Comparison of ENCODE assay signal across 30 mouse cellular contexts in genomic region chr1:135799109-135799627, GRCm38 (mm10). TPM values are rescaled to one million over a fixed set of nuclear protein-coding genes. Genes with fewer than 3 reads are reported as not detected.
A peak's percentile ranks its signal among the peaks of the same experiment; 100 is the strongest.
DNase-seq lines count a peak whose midpoint lies in the region; ATAC-seq lines count a peak whose summit lies in the region.
"Had no signal": no experiment of that assay in that cellular context is flagged by ENCODE, and none has a peak within 500 bp of the region (broad histone marks: within the 10 kb centered on the region; RNA-seq: fewer than 3 reads in every experiment).

No protein-coding gene starts in this region.

- peak overlapping the region; percentile 97 for H3K27ac ChIP-seq in heart, embryonic 10.5 days
- H3K27ac ChIP-seq in heart, embryonic 16.5 days (ENCODE audit: low read length): peak overlapping the region; percentile 100
- H3K27ac ChIP-seq in embryonic facial prominence, embryonic 15.5 days (replicated peaks): peak overlapping the region; percentile 22; the same call in 1 of the 2 replicates
- peak overlapping the region; percentile 37; the same call in 1 of the 2 replicates for H3K27ac ChIP-seq in limb, embryonic 12.5 days
- H3K27ac ChIP-seq: embryonic facial prominence, embryonic 12.5 days; kidney, embryonic 15.5 days; neural tube, embryonic 15.5 days had no signal

- H3K27me3 ChIP-seq in heart, embryonic 10.5 days (ENCODE audit: insufficient read depth, poor library complexity, severe bottlenecking): no peaks in the 10 kb centered on the region
- H3K27me3 ChIP-seq in heart, embryonic 16.5 days (ENCODE audit: control insufficient read depth, insufficient read depth, low read length): no peaks in the 10 kb centered on the region
- no peaks in the 10 kb centered on the region; the same call in 1 of the 2 replicates for H3K27me3 ChIP-seq in embryonic facial prominence, embryonic 15.5 days
- H3K27me3 ChIP-seq in limb, embryonic 12.5 days: peaks cover 18% of the 10 kb centered on the region
- H3K27me3 ChIP-seq: intestine, embryonic 15.5 days; kidney, embryonic 15.5 days had no signal

- peak overlapping the region; percentile 73 for H3K4me3 ChIP-seq in heart, embryonic 10.5 days
- peak overlapping the region; percentile 61 for H3K4me3 ChIP-seq in heart, embryonic 16.5 days (ENCODE audit: low read length)
- no peak overlapping the region for H3K4me3 ChIP-seq in embryonic facial prominence, embryonic 15.5 days (replicated peaks)
- no peak overlapping the region for H3K4me3 ChIP-seq in limb, embryonic 12.5 days (replicated peaks)
- H3K4me3 ChIP-seq: embryonic facial prominence, embryonic 12.5 days; intestine, embryonic 15.5 days; kidney, embryonic 15.5 days; neural tube, embryonic 15.5 days had no signal

- DNase-seq in heart, embryonic 10.5 days (ENCODE audit: low spot score): peak; percentile 90
- no peak for DNase-seq in heart, adult 9 months (ENCODE audit: low spot score in 2 of 2)
- DNase-seq in heart, postnatal 14 days: no peak
- no peak for DNase-seq in cerebellum, adult 9-11 months
- DNase-seq in layer of hippocampus, postnatal 14 days (ENCODE audit: low spot score in 2 of 2): no peak
- DNase-seq: adrenal gland, postnatal 14 days; cerebellum, adult 8-10 months; gastrocnemius, postnatal 10 days; kidney, postnatal 36 days; liver, postnatal 0 days; lung, postnatal 10 days; right cerebral cortex, adult 18-20 months; right cerebral cortex, postnatal 4 days; thymus, adult 18-20 months; thymus, postnatal 36 days had no signal

- WGBS in heart, embryonic 10.5 days: 10% methylated on average over 8 of the region's 8 CpGs
- WGBS in heart, embryonic 16.5 days: 19% methylated on average over 8 of the region's 8 CpGs
- WGBS in embryonic facial prominence, embryonic 15.5 days: 54% methylated on average over 8 of the region's 8 CpGs
- 39% methylated on average over 8 of the region's 8 CpGs for WGBS in limb, embryonic 12.5 days

- no peaks in the 10 kb centered on the region for H3K9me3 ChIP-seq in heart, embryonic 10.5 days
- no peaks in the 10 kb centered on the region for H3K9me3 ChIP-seq in heart, embryonic 16.5 days (replicated peaks; ENCODE audit: control insufficient read depth, low read length)
- no peaks in the 10 kb centered on the region for H3K9me3 ChIP-seq in embryonic facial prominence, embryonic 15.5 days (replicated peaks)
- no peaks in the 10 kb centered on the region for H3K9me3 ChIP-seq in limb, embryonic 12.5 days
- H3K9me3 ChIP-seq: embryonic facial prominence, embryonic 12.5 days; intestine, embryonic 15.5 days; kidney, embryonic 15.5 days; neural tube, embryonic 15.5 days had no signal

- ATAC-seq in heart, embryonic 16.5 days (replicated peaks; ENCODE audit: extremely low read depth, insufficient read depth, low FRiP score): peak; percentile 16
- ATAC-seq in embryonic facial prominence, embryonic 15.5 days (ENCODE audit: insufficient number of reproducible peaks, low FRiP score, low TSS enrichment, low read depth): no peak; the same call in 1 of the 2 replicates
- ATAC-seq in limb, embryonic 12.5 days (ENCODE audit: insufficient number of reproducible peaks, insufficient read depth, low FRiP score, low TSS enrichment, low read depth): peak; percentile 17; the same call in 1 of the 2 replicates
- ATAC-seq: CD4-positive, CD25-positive, alpha-beta regulatory T cell, adult 4 months; forebrain, embryonic 14.5 days; hindbrain, embryonic 16.5 days; liver, postnatal 0 days had no signal

- peaks cover 28% of the 10 kb centered on the region for H3K36me3 ChIP-seq in heart, embryonic 10.5 days
- peaks cover 6% of the 10 kb centered on the region for H3K36me3 ChIP-seq in heart, embryonic 16.5 days (ENCODE audit: control insufficient read depth, insufficient read depth)
- H3K36me3 ChIP-seq in embryonic facial prominence, embryonic 15.5 days: no peaks in the 10 kb centered on the region
- H3K36me3 ChIP-seq in limb, embryonic 12.5 days: no peaks in the 10 kb centered on the region
- H3K36me3 ChIP-seq: embryonic facial prominence, embryonic 12.5 days; intestine, embryonic 15.5 days; kidney, embryonic 15.5 days; neural tube, embryonic 15.5 days had no signal

- peak overlapping the region; percentile 84 for H3K9ac ChIP-seq in heart, embryonic 16.5 days (ENCODE audit: low read length)
- no peak overlapping the region for H3K9ac ChIP-seq in embryonic facial prominence, embryonic 15.5 days
- no peak overlapping the region for H3K9ac ChIP-seq in limb, embryonic 12.5 days (replicated peaks)
- H3K9ac ChIP-seq: embryonic facial prominence, embryonic 12.5 days; intestine, embryonic 15.5 days; kidney, embryonic 15.5 days; liver, postnatal 0 days; neural tube, embryonic 15.5 days had no signal

- peaks cover 93% of the 10 kb centered on the region for H3K4me1 ChIP-seq in heart, embryonic 10.5 days
- H3K4me1 ChIP-seq in heart, embryonic 16.5 days (ENCODE audit: control insufficient read depth, insufficient read depth, low read length): peaks cover 65% of the 10 kb centered on the region
- peaks cover 21% of the 10 kb centered on the region for H3K4me1 ChIP-seq in embryonic facial prominence, embryonic 15.5 days
- peaks cover 31% of the 10 kb centered on the region for H3K4me1 ChIP-seq in limb, embryonic 12.5 days (replicated peaks)

- H3K4me2 ChIP-seq in heart, embryonic 16.5 days (ENCODE audit: low read depth, low read length): peak overlapping the region; percentile 85
- H3K4me2 ChIP-seq in embryonic facial prominence, embryonic 15.5 days (replicated peaks): no peak overlapping the region
- no peak overlapping the region for H3K4me2 ChIP-seq in limb, embryonic 12.5 days
- H3K4me2 ChIP-seq: embryonic facial prominence, embryonic 12.5 days; intestine, embryonic 15.5 days; kidney, embryonic 15.5 days; liver, embryonic 11.5 days; midbrain, embryonic 11.5 days; neural tube, embryonic 15.5 days had no signal

- intact Hi-C loops in heart, postnatal 14 days (cut with DNase I): no loop called here

RNA-seq across cellular contexts. Expression of gene Lad1, which starts 19.2 kb away (rescaled TPM):
- 3.3 and 6.8 TPM in 2 replicates for polyA plus RNA-seq in heart, embryonic 10.5 days (2016; fragmentation: Nextera tagmentation; extraction: Ambion mirVana)
- polyA plus RNA-seq in heart, embryonic 16.5 days (2015; fragmentation: Nextera tagmentation; extraction: Ambion mirVana): 5.9 TPM in 2 replicates
- total RNA-seq in heart, postnatal 14 days (2021): 1 to 10 TPM; 4.9 to 6.0 TPM
- 57.9 and 58.0 TPM in 2 replicates for polyA plus RNA-seq in embryonic facial prominence, embryonic 15.5 days (2015; fragmentation: Nextera tagmentation; extraction: Ambion mirVana)
- polyA plus RNA-seq in limb, embryonic 12.5 days (2016; fragmentation: Nextera tagmentation; extraction: Ambion mirVana): 5.2 and 5.3 TPM in 2 replicates
- total RNA-seq in layer of hippocampus, postnatal 14 days (2021): 1 to 10 TPM in 1 of 2 experiments, under 1 TPM in 1; 0.53 to 1.3 TPM
- total RNA-seq: adrenal gland, postnatal 14 days; common myeloid progenitor, adult 5-6 weeks; megakaryocyte progenitor cell, adult 5-6 weeks had no signal

RNA-seq across cellular contexts. Expression of gene Tnni1, which starts 19.9 kb away (rescaled TPM):
- polyA plus RNA-seq in heart, embryonic 10.5 days (2016; fragmentation: Nextera tagmentation; extraction: Ambion mirVana): 2,290 and 3,821 TPM in 2 replicates
- 4,265 and 4,826 TPM in 2 replicates for polyA plus RNA-seq in heart, embryonic 16.5 days (2015; fragmentation: Nextera tagmentation; extraction: Ambion mirVana)
- total RNA-seq in heart, postnatal 14 days (2021): 10 to 100 TPM; 18.6 to 29.4 TPM
- 297 and 410 TPM in 2 replicates for polyA plus RNA-seq in embryonic facial prominence, embryonic 15.5 days (2015; fragmentation: Nextera tagmentation; extraction: Ambion mirVana)
- 89.0 and 101 TPM in 2 replicates for polyA plus RNA-seq in limb, embryonic 12.5 days (2016; fragmentation: Nextera tagmentation; extraction: Ambion mirVana)
- 1 to 10 TPM; 3.6 to 4.9 TPM for total RNA-seq in layer of hippocampus, postnatal 14 days (2021)
- total RNA-seq: adrenal gland, postnatal 14 days; common myeloid progenitor, adult 5-6 weeks; megakaryocyte progenitor cell, adult 5-6 weeks; midbrain, postnatal 0 days had no signal
- polyA plus RNA-seq: CD4-positive, CD25-positive, alpha-beta regulatory T cell, adult 4 months had no signal

RNA-seq across cellular contexts. Expression of gene Phlda3, which starts 33.2 kb away (rescaled TPM):
- polyA plus RNA-seq in heart, embryonic 10.5 days (2016; fragmentation: Nextera tagmentation; extraction: Ambion mirVana): 63.2 and 65.3 TPM in 2 replicates
- 77.1 and 80.4 TPM in 2 replicates for polyA plus RNA-seq in heart, embryonic 16.5 days (2015; fragmentation: Nextera tagmentation; extraction: Ambion mirVana)
- 10 to 100 TPM; 17.2 to 18.4 TPM for total RNA-seq in heart, postnatal 14 days (2021)
- polyA plus RNA-seq in embryonic facial prominence, embryonic 15.5 days (2015; fragmentation: Nextera tagmentation; extraction: Ambion mirVana): 113 and 119 TPM in 2 replicates
- polyA plus RNA-seq in limb, embryonic 12.5 days (2016; fragmentation: Nextera tagmentation; extraction: Ambion mirVana): 43.6 and 43.7 TPM in 2 replicates
- 10 to 100 TPM; 16.6 to 18.2 TPM for total RNA-seq in layer of hippocampus, postnatal 14 days (2021)

RNA-seq across cellular contexts. Expression of gene Tnnt2, which starts 37.0 kb away (rescaled TPM):
- 2,168 and 3,634 TPM in 2 replicates for polyA plus RNA-seq in heart, embryonic 10.5 days (2016; fragmentation: Nextera tagmentation; extraction: Ambion mirVana)
- polyA plus RNA-seq in heart, embryonic 16.5 days (2015; fragmentation: Nextera tagmentation; extraction: Ambion mirVana): 9,605 and 10,628 TPM in 2 replicates
- 1,000 to 10,000 TPM; 7,950 to 8,027 TPM for total RNA-seq in heart, postnatal 14 days (2021)
- polyA plus RNA-seq in embryonic facial prominence, embryonic 15.5 days (2015; fragmentation: Nextera tagmentation; extraction: Ambion mirVana): 151 and 208 TPM in 2 replicates
- polyA plus RNA-seq in limb, embryonic 12.5 days (2016; fragmentation: Nextera tagmentation; extraction: Ambion mirVana): 36.0 and 40.6 TPM in 2 replicates
- 1 to 10 TPM; 1.3 to 1.6 TPM for total RNA-seq in layer of hippocampus, postnatal 14 days (2021)
- total RNA-seq: common myeloid progenitor, adult 5-6 weeks; megakaryocyte progenitor cell, adult 5-6 weeks had no signal

Comparison
In these comparisons a context has a peak if more than half of its experiments do, and no peak if none do; other contexts are left out.
1. H3K27ac ChIP-seq: peak in every context shown above with its lines; median percentile 100 in heart, embryonic 16.5 days; 97 in heart, embryonic 10.5 days; 37 in limb, embryonic 12.5 days; 22 in embryonic facial prominence, embryonic 15.5 days.
2. H3K4me3 ChIP-seq: peak in heart, embryonic 10.5 days (single experiment) and heart, embryonic 16.5 days (single experiment); none in embryonic facial prominence, embryonic 15.5 days (single experiment) and limb, embryonic 12.5 days (single experiment).